Comparison of ENCODE assay signal across 19 mouse cellular contexts in genomic region chr12:100594700-100595099, GRCm38 (mm10).
"Had no signal": no experiment of that assay in that cellular context is flagged by ENCODE, and none has a peak within 500 bp of the region (broad histone marks: within the 10 kb centered on the region; RNA-seq: fewer than 3 reads in every experiment).

No protein-coding gene starts in this region.

- H3K4me3 ChIP-seq: intestine, embryonic 15.5 days; kidney, embryonic 15.5 days; limb, embryonic 10.5 days; limb, embryonic 13.5 days; midbrain, embryonic 10.5 days; midbrain, embryonic 13.5 days; myocyte had no signal

- H3K9ac ChIP-seq: intestine, embryonic 15.5 days; kidney, embryonic 15.5 days; limb, embryonic 13.5 days; lung, embryonic 14.5 days; midbrain, embryonic 13.5 days had no signal

- H3K27ac ChIP-seq: intestine, embryonic 15.5 days; kidney, embryonic 15.5 days; limb, embryonic 10.5 days; limb, embryonic 13.5 days; midbrain, embryonic 10.5 days; midbrain, embryonic 13.5 days had no signal

- H3K4me1 ChIP-seq: intestine, embryonic 15.5 days; kidney, embryonic 15.5 days; limb, embryonic 10.5 days; limb, embryonic 13.5 days; midbrain, embryonic 10.5 days; midbrain, embryonic 13.5 days had no signal

- H3K27me3 ChIP-seq: intestine, embryonic 15.5 days; kidney, embryonic 15.5 days; limb, embryonic 13.5 days; midbrain, embryonic 13.5 days had no signal

- H3K9me3 ChIP-seq: intestine, embryonic 15.5 days; kidney, embryonic 15.5 days; limb, embryonic 10.5 days; limb, embryonic 13.5 days; midbrain, embryonic 10.5 days; midbrain, embryonic 13.5 days had no signal

- DNase-seq: kidney, adult 11 months; kidney, adult 8-10 months; kidney, postnatal 10 days; kidney, postnatal 36 days; layer of hippocampus, postnatal 36 days; lung, embryonic 14.5 days; lung, postnatal 4 days; thymus, adult 2 months; thymus, postnatal 14 days; thymus, postnatal 4 days had no signal

- H3K4me2 ChIP-seq: intestine, embryonic 15.5 days; kidney, embryonic 15.5 days; limb, embryonic 13.5 days; lung, embryonic 14.5 days; midbrain, embryonic 13.5 days had no signal

- H3K36me3 ChIP-seq: intestine, embryonic 15.5 days; kidney, embryonic 15.5 days; limb, embryonic 10.5 days; midbrain, embryonic 10.5 days; midbrain, embryonic 13.5 days had no signal

- ATAC-seq: intestine, embryonic 15.5 days; lung, postnatal 0 days; midbrain, embryonic 13.5 days; midbrain, embryonic 16.5 days had no signal
